Mouse (Mus musculus) testis, postnatal 14 days (tissue): ENCODE data around the gene AC109138.7.

Experiments used
- DNase-seq: peaks from one replicate; pipeline ENCODE4 v3.0.0; 2021; ENCODE audit warnings: low spot score

The AC109138.7 gene

DNA sequence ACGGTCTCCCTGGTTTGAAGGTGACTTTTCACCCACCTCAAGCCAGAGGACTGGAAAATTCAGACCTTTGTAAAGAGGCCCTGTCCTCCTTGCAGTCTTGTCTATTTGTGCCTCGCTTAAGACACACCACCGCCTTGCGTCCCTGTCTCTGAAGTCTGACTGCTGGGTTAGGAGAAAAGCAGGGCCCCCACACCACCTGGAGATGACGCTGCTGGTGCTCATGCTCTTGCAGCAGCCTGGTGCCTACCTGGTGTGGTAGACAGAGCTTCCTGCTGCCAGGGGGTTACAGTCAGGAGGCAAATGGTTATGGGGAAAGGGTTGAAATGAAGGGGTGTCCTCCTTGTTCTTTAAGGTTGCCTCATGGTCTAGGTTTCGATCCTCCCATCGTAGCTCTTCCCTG, 40.1 kb downstream of the AC109138.7 start:
- no peak for DNase-seq

- no peak for DNase-seq
Measured at GRCm38 (mm10) chr19:4255583-4256162, 41.5 kb downstream of the AC109138.7 start.

GRCm38 (mm10) chr19:4257216-4257896, 43.2 kb downstream of the AC109138.7 start:
- peak; percentile 91 for DNase-seq

DNA sequence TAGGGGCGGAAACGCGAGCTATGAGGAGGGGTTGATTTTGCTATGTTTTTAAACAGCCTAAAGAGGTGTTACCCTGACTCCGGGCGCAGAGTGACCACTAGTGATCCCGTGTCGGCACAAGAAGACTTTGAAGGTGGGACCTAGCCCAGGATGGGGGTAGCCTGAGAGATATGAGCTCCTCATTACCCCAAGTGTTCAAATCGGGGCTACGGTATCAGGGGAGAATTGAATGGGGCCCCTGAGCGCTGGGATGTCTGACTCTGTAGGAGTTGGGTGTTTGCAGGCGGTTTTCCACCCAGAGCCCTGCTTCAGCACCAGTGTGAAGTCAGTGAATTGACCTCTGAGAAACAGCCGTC, 43.7 kb downstream of the AC109138.7 start:
- DNase-seq: no peak

DNA sequence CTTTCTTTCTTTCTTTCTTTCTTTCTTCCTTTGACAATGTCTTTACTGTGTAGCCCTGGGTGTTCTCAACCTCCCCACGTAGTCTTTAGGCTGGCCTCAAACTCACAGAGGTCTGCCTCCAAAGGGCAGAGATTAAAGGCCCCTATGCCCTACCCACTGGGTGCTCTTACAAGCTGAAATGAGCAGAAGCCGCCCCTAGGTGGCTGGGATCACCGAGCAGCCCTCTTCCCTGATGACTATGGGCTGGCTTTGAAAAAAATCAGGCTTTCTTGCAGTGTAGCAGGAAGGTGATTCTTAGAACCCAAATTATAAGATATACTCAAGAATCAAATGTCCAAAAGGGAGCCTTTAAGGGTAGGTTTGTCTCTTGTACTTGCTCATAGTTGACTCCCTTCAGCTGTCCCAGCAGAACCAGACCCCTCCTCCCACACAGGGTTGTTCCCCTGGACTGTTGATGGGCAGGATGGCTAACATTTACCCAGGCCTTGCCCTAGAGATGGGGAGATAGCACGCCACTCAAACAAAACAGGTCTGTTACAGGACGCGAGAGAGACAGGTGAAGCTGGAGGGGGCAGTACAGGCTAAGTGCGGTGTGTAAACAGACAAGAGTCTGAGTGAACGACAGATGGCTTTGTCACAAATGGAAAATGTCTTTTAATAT, 47.0 kb downstream of the AC109138.7 start:
- no peak for DNase-seq

GRCm38 (mm10) chr19:4262756-4263155, 48.6 kb downstream of the AC109138.7 start:
- DNase-seq: peak; percentile 5

GRCm38 (mm10) chr19:4263702-4264101, 49.5 kb downstream of the AC109138.7 start:
- DNase-seq: peak; percentile 6

DNA sequence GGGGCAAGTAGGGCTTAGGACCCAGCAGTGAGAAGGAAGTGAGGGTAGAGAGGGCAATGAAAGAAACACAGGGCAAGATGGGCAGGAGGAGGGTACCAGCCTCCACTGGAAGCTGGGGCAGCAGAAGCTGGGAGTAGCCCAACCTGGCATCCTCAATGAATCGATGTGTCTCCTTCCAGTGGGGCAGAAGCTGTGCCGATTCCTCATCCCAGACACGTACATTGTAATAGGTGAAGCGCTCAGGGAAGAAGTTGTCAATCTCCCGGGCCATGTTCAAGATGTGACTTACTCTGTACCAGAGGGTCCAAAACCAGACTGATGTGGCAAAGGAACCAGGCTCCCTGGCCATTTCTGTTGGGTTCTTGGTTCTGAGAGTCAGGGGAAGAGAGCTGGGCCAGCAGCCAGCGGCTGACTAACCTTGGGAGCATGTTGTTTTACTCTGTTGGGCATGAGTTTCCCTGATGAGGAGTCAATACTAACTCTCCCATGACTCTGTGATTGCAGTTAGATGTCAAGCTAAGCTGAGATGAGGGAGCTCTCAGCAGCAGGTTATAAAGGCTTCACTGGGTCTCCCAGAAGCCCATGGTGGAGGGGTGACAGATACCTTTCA, 50.1 kb downstream of the AC109138.7 start:
- DNase-seq: no peak

DNA sequence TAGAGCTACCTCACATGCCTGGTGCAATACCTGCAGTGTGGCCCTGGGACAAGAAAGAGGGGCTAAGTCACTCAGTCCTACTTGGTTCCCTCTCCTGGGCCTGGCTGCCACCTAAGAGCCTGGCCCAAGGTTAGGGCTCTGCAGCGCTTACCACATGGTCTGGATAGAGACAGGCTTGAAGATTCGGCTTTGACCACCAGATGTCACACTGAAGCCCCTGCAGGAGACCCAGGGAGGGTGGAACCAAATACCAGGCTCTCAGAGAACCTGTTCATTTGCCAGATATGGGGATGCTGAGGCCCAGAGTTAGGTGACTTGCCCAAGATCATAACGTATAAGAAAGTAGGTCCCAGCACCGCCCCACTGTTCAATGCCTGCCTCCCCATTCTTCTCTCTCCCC, 51.8 kb downstream of the AC109138.7 start:
- DNase-seq: no peak

- peak; percentile 65 for DNase-seq
Measured at GRCm38 (mm10) chr19:4268566-4269361, 54.6 kb downstream of the AC109138.7 start, which contains the start of gene Ssh3. TSS of gene Ssh3 (minus strand) at chr19:4269180.

GRCm38 (mm10) chr19:4270187-4270586, 56.0 kb downstream of the AC109138.7 start:
- no peak for DNase-seq

- DNase-seq: no peak
Measured at GRCm38 (mm10) chr19:4270972-4271371, 56.8 kb downstream of the AC109138.7 start.

- DNase-seq: no peak
Measured at GRCm38 (mm10) chr19:4279487-4279886, 65.3 kb downstream of the AC109138.7 start.

GRCm38 (mm10) chr19:4280425-4280824, 66.3 kb downstream of the AC109138.7 start:
- no peak for DNase-seq
